Mouse (Mus musculus) erythroid progenitor cell, adult 5-6 weeks (primary cell): Measurements from ENCODE around the gene Mipol1. TPM values are rescaled to one million over a fixed set of nuclear protein-coding genes. Genes with fewer than 3 reads are reported as not detected.
"Not testable (repeated sequence)": the region's sequence is repeated elsewhere in the genome, so short reads cannot be mapped to it uniquely, and the experiment has no call there.

ENCODE experiments used
- ATAC-seq: replicated peaks from 2 replicates; pipeline ENCODE4 v1.8.0; 2016; ENCODE audit warnings: moderate number of reproducible peaks, mild to moderate bottlenecking, moderate TSS enrichment, inconsistent platforms; ENCODE audit not compliant: poor library complexity, low FRiP score, severe bottlenecking
- total RNA-seq, 2 experiments: library from RNA; stranded (forward) in 1 of 2; stranded (reverse) in 1 of 2; fragments of 150-400 nt in 1 of 2; fragments of 186-747, 209-891 nt in 1 of 2; gene quantifications; 2 replicates each; pipeline versions ENCODE4 v1.2.3 to v1.2.4; 2015 to 2017; ENCODE audit warnings: low replicate concordance in 2 of 2

The Mipol1 gene
- total RNA-seq (2015; ENCODE audit: low replicate concordance) (2.5 and 7.2 TPM in 2 replicates), total RNA-seq (2017; ENCODE audit: low replicate concordance) (4.1 and 7.3 TPM in 2 replicates)

GRCm38 (mm10) chr12:57230192-57230706, at the start of gene Mipol1, which contains the start of gene Prps1l3:
TSS of gene Mipol1 (plus strand) at chr12:57230427.
TSS of gene Prps1l3 (plus strand) at chr12:57230412.
- peak; percentile 90 for ATAC-seq

DNA sequence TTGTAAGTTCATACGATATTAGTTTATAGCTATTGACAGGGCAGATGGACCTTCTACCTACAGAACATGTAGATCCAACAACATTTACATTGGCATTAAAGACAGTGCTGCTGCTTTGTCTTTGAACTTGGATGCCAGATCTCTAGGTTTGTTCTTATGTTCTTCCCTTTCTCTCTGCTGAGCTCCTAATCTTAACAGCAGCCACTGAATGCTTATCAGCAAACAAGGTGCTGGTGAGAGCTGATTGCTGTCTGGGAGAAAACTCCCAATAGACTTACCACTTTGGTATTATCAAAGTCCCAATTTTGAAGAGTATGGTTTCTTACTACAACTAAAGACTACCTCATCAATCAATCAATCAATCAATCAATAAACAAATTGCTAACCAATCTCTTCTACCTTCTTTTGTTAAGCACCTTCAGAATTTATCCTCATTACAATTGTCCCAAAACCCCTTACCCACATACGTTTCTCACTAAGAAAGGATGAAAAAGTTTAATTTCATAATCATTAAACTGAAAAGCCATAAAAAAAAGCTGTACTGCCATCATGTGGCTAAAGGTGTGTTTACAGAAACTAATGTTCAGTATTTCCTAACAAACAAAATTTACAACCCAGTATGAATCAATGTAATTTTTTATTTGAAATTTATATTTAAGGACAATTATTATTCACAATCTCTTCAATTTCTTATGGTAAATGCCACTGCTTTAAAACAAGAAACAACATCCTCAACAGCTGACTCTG, 45.7 kb upstream of the Mipol1 start:
- ATAC-seq: peak; percentile 78

DNA sequence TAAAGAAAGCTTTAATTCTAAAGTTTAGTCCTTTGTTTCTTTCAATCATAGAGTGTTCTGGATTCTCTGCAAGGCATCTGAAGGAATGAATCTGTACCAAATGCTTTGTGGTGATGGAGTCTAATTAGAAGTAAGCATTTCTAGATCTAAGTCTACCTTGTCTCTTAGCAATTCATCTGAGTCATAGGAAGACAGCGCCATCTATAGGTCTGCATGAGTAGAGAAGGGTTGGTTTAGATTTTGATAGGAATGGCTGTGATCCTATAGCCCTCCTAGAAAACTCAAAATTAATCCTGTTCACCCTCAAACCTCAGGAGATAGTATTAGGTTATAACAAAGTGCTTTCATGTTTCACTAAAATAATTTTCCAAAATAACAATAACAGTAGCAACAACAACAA, 44.8 kb upstream of the Mipol1 start:
- peak; percentile 88 for ATAC-seq

DNA sequence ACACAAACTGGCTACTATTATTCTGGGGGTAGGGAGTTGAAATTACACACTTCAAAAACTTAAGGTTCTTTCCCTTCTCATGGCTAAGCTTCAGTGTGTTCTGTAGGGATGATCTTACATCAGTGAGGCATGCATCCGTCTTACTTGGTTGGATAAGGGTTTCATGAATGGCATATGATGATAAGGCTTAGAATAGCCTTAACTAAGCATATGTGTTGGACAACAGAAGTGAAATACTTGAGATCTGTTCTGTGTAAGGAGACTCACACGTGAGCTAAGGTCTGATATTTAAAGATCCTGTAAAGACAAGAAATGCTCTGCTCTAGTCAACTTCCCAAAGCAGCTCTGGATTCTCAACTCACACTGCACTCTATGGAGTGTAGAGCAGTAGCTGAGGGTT, 44.1 kb upstream of the Mipol1 start:
- ATAC-seq: peak; percentile 42

- ATAC-seq: no peak
These were observed 43.2 kb upstream of the Mipol1 start for GRCm38 (mm10) chr12:57187032-57187431.

GRCm38 (mm10) chr12:57194609-57195008, 35.6 kb upstream of the Mipol1 start:
- ATAC-seq: peak; percentile 76

DNA sequence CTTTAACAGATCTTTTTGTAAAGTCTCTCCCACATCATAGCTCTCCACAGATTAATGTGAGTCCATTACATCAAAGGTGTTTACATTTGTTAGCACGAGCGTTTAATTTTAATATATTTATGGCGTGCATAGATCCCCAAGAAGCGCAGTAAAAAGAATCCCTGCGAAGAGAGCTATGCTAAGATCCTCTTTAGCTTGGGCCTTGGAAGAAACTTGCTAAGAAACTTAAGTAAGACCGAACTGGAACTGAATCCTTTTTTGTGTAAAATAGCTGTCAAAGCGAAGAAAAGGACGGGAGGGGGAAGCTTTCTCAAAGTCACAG, 34.0 kb upstream of the Mipol1 start:
- no peak for ATAC-seq

DNA sequence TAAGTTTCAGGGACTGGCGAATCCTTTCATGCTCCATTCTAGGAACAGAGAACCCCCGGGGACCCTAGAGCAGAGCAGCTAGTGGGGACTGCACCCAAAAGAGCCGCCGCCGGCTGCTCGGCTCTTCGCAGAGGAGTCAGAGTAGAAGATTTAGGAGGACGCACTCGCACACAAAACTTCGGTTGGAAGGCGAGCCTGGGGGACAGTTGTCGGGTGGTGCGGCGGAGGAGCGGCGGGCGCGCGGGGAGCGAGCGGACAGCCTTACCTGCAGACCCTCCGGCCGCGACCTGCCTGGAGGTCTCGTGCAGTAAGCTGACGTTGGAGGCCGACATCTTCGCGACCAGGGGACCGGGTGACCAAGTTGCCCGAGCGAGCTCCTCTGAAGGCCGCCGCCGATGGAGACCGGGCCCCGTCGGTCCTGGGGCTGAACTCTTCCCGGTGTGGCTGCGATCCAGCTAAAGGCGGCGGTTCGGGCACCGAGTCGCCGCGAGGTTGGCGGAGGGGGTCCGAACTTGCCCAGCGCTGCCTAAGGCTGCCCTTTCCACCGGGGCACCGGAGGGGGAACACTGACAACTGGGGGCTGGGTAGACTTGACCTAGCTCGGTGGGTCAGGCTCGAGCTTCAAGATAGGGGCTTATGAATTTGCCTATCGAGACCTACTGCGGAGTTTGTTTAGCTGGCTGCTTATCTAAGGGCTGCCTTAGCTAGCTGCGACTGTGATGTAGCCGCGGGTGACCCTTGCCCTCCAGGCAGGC, 33.4 kb upstream of the Mipol1 start:
- ATAC-seq: peak; percentile 71

GRCm38 (mm10) chr12:57197363-57198026, 32.7 kb upstream of the Mipol1 start, which contains the start of gene Slc25a21:
TSS of gene Slc25a21 (minus strand) at chr12:57197472.
- peak; percentile 82 for ATAC-seq

GRCm38 (mm10) chr12:57198269-57198668, 32.0 kb upstream of the Mipol1 start:
- ATAC-seq: 0 out of 2 replicates have a peak, but pooled peaks have one; percentile 5

DNA sequence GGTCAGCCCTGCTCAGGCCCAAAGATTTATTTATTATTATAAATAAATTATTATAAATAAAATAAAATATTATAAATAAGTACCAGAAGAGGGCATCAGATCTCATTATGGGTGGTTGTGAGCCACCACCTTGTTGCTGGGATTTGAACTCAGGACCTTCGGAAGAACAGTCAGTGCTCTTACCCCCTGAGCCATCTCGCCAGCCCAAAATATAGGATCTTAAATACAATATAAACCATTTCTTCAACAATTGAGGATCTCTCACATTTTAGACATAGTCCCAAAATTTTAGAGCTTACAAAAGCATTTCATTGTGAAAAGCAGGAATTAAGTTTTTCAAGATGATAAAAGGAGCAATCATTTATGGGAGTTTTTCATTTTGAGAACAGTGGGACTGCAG, 30.8 kb upstream of the Mipol1 start:
- ATAC-seq: no peak

- no peak for ATAC-seq
These were observed 28.3 kb upstream of the Mipol1 start for GRCm38 (mm10) chr12:57201901-57202300.

- ATAC-seq: no peak
These were observed 25.9 kb upstream of the Mipol1 start for GRCm38 (mm10) chr12:57204276-57204851.

DNA sequence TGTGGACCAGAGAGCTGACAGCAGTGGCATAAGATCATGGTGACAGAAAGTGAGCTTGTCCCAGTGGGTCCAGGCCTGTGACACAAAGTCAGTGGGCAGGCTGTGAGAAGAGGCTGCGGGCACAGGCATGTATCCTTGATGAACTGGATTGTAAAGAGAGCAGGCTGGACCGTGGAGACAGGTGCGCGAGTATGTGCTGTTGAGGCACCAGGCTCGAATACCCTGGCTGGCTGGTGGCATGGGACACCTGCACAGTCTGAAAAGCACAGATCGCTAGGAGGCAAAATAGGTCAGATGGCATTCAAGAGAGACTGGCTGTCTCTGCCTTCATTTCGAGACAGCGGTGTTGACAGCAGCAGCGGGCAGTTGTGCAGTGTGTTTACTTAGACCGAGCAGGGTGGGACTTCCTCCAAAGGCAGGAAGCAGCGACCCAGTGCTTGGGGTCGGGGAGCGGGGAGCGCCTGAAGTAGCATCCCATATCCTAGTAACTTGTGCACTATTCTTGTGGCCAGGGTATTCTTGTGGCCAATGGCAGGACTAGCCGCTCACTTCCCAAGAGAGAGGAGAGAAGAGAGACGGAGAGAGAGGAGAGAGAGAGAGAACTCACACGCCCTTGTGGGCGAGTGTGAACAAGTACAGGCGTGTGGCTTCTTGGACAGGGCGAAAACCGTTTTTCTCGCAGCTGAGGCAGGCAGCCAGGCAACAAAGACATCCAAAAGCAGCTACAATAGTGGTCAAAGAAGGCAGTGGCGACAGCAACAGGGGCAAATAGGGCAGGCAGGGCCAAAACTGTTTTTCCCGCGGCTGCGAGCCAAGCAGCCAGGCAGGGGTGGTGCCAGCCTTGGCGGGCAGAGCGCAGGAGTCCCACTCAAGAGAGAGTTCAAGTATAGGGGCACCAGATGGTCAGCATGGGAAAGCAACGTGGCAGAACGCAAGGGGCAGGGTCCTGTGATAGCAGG, 18.6 kb upstream of the Mipol1 start:
- ATAC-seq: peak; percentile 90

- ATAC-seq: not testable (repeated sequence)
These were observed 17.8 kb upstream of the Mipol1 start for GRCm38 (mm10) chr12:57212463-57212862.

- ATAC-seq: no peak
These were observed 3.8 kb upstream of the Mipol1 start for GRCm38 (mm10) chr12:57226411-57226810.

DNA sequence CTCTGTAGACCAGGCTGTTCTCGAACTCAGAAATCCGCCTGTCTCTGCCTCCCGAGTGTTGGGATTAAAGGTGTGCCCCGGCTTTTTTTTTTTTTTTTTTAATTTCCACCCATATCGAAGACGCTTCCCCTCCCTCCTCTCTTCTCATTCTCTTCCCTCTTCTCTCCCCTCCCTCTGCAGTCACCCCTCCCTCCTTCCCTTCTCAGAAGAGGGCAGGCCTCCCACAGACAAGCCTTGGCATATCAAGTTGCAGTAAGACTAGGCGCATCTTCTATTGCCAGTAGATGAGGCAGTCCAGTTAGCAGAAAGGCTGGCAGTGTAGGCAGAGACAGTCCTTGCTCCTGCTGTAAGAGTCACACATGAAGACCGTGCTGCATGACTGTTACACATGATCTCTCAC, 2.5 kb upstream of the Mipol1 start:
- ATAC-seq: no peak

DNA sequence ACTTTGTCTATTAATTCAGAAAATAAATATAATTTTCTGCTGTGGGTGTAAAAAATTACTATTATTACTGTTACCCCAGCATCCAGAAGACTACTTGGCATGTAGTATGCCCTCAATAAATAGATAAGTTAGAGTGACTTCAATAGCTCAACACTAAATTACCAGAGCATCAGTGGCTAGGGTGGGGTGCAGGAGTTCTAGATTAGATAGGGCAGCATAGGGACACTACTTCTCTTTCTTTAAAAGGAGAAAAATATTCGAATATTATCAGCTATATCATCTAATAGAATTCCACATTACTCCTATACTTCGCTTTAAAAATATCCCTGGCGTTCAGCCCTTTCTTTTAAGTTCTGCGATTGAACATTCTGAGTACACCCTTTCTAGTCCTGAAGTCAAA, 524 bp upstream of the Mipol1 start:
- ATAC-seq: peak; percentile 25; the same call in 1 of the 2 replicates
